Mouse (Mus musculus) forebrain, embryonic 14.5 days (tissue): ENCODE data around the gene Tmem254a. TPM values are rescaled to one million over a fixed set of nuclear protein-coding genes. Genes with fewer than 3 reads are reported as not detected.
A peak's percentile ranks its signal among the peaks of the same experiment; 100 is the strongest.
"Not testable (repeated sequence)": the region's sequence is repeated elsewhere in the genome, so short reads cannot be mapped to it uniquely, and the experiment has no call there.

ENCODE experiments used
- ATAC-seq: fragments of 200-750 bp; cut with Nextera tagmentation; 2 replicates; pipeline ENCODE4 v1.8.0; 2017; ENCODE audit warnings: mild to moderate bottlenecking, moderate library complexity
- DNase-seq: peaks from one replicate; pipeline ENCODE4 v3.0.0-alpha.2; 2015; ENCODE audit warnings: low spot score
- H3K27ac ChIP-seq: fragments of 300-500 bp; sonication (generic); 2 replicates; pipeline ENCODE4 v1.5.1; 2014; ENCODE audit warnings: low read depth, mild to moderate bottlenecking, control low read depth, low read length, moderate library complexity
- H3K27me3 ChIP-seq: fragments of 300-500 bp; sonication (generic); replicated peaks from 2 replicates; pipeline ENCODE4 v1.6.1; 2014; ENCODE audit warnings: low read length, control low read depth, mixed read lengths; ENCODE audit not compliant: control insufficient read depth, insufficient read depth
- H3K36me3 ChIP-seq: fragments of 300-500 bp; sonication (generic); 2 replicates; pipeline ENCODE4 v1.6.1; 2014; ENCODE audit warnings: low read length, control low read depth; ENCODE audit not compliant: control insufficient read depth, insufficient read depth
- H3K4me1 ChIP-seq: fragments of 300-500 bp; sonication (generic); 2 replicates; pipeline ENCODE4 v1.6.1; 2014; ENCODE audit warnings: antibody characterized with exemption, low read length, control low read depth; ENCODE audit not compliant: control insufficient read depth, insufficient read depth
- H3K4me2 ChIP-seq: fragments of 300-500 bp; sonication (generic); 2 replicates; pipeline ENCODE4 v1.6.1; 2014; ENCODE audit warnings: mild to moderate bottlenecking, control low read depth, low read length
- H3K4me3 ChIP-seq: fragments of 300-500 bp; sonication (generic); 2 replicates; pipeline ENCODE4 v1.5.1; 2014; ENCODE audit warnings: low read depth, low read length, control low read depth
- H3K9ac ChIP-seq: fragments of 300-500 bp; sonication (generic); 2 replicates; pipeline ENCODE4 v1.6.1; 2014; ENCODE audit warnings: mild to moderate bottlenecking, low read length, control low read depth, moderate library complexity
- H3K9me3 ChIP-seq: fragments of 300-500 bp; sonication (generic); replicated peaks from 2 replicates; pipeline ENCODE4 v1.6.1; 2016; ENCODE audit warnings: low read length, control low read depth, mixed read lengths; ENCODE audit not compliant: control insufficient read depth
- WGBS: fragments of 180-500 bp; shearing (Covaris S2); extraction: QIAGEN DNeasy Blood & Tissue Kit; methylation state at CpG from one replicate; pipeline ENCODE4 v1.1.7; 2014; 5-methylcytosine and 5-hydroxymethylcytosine counted together
- polyA plus RNA-seq: library from polyadenylated mRNA; unstranded; fragments of >200 nt; fragmentation: Nextera tagmentation; extraction: Ambion mirVana; gene quantifications from 2 replicates; pipeline ENCODE4 v1.2.1, GENCODE M21; 2014

Tmem254a gene
- 3.7 and 4.4 TPM in 2 replicates for polyA plus RNA-seq

- H3K4me1 ChIP-seq, H3K36me3 ChIP-seq, H3K9ac ChIP-seq, H3K27me3 ChIP-seq, H3K4me3 ChIP-seq, DNase-seq, H3K27ac ChIP-seq, H3K4me2 ChIP-seq, H3K9me3 ChIP-seq: not testable (repeated sequence)
- no CpG with 5 or more reads among the region's 10 CpGs for WGBS
- peak; percentile 88 for ATAC-seq
Observed at GRCm38 (mm10) chr14:25927562-25927881, at the start of gene Tmem254a. Tmem254a (minus strand) TSS chr14:25927672.

GRCm38 (mm10) chr14:25957861-25958260, 30.4 kb upstream of the Tmem254a start:
- not testable (repeated sequence) for DNase-seq, H3K27me3 ChIP-seq, H3K4me1 ChIP-seq, H3K36me3 ChIP-seq, ATAC-seq, H3K27ac ChIP-seq, H3K9me3 ChIP-seq, H3K4me3 ChIP-seq, H3K4me2 ChIP-seq, H3K9ac ChIP-seq
- no CpG with 5 or more reads among the region's 3 CpGs for whole genome bisulfite sequencing

- not testable (repeated sequence) for H3K27ac ChIP-seq, ATAC-seq, DNase-seq, H3K27me3 ChIP-seq, H3K9ac ChIP-seq, H3K4me1 ChIP-seq, H3K9me3 ChIP-seq, H3K4me3 ChIP-seq, H3K4me2 ChIP-seq, H3K36me3 ChIP-seq
- no CpG with 5 or more reads among the region's 8 CpGs for WGBS
Observed at GRCm38 (mm10) chr14:25938004-25938403, 10.5 kb upstream of the Tmem254a start, which contains the start of gene Cphx1. Cphx1 (plus strand) TSS chr14:25938304.

- H3K27ac ChIP-seq, ATAC-seq, H3K36me3 ChIP-seq, H3K4me2 ChIP-seq, H3K9ac ChIP-seq, DNase-seq, H3K4me1 ChIP-seq, H3K9me3 ChIP-seq, H3K4me3 ChIP-seq, H3K27me3 ChIP-seq: not testable (repeated sequence)
- WGBS: no CpG with 5 or more reads among the region's 5 CpGs
Observed at GRCm38 (mm10) chr14:25936867-25937630, 9.6 kb upstream of the Tmem254a start.

- not testable (repeated sequence) for H3K4me3 ChIP-seq, DNase-seq, H3K9ac ChIP-seq, H3K9me3 ChIP-seq, H3K4me1 ChIP-seq, H3K36me3 ChIP-seq, H3K27ac ChIP-seq, H3K4me2 ChIP-seq, H3K27me3 ChIP-seq
- no CpG with 5 or more reads among the region's 44 CpGs for WGBS
- ATAC-seq: peak; percentile 94
Observed at GRCm38 (mm10) chr14:25926814-25927561, 484 bp downstream of the Tmem254a start.

GRCm38 (mm10) chr14:25918427-25919170, 8.9 kb downstream of the Tmem254a start:
- not testable (repeated sequence) for H3K27me3 ChIP-seq, H3K27ac ChIP-seq, DNase-seq, H3K36me3 ChIP-seq, ATAC-seq, H3K4me3 ChIP-seq, H3K4me2 ChIP-seq, H3K9ac ChIP-seq, H3K4me1 ChIP-seq, H3K9me3 ChIP-seq
- no CpG with 5 or more reads among the region's 5 CpGs for WGBS

- H3K9me3 ChIP-seq, ATAC-seq, DNase-seq, H3K4me2 ChIP-seq, H3K27me3 ChIP-seq, H3K27ac ChIP-seq, H3K36me3 ChIP-seq, H3K4me1 ChIP-seq, H3K4me3 ChIP-seq, H3K9ac ChIP-seq: not testable (repeated sequence)
- WGBS: no CpG with 5 or more reads among the region's 8 CpGs
Observed at GRCm38 (mm10) chr14:25908976-25909375, 18.5 kb downstream of the Tmem254a start.

- H3K27ac ChIP-seq, H3K27me3 ChIP-seq, H3K4me2 ChIP-seq, DNase-seq, H3K9ac ChIP-seq, ATAC-seq, H3K36me3 ChIP-seq, H3K9me3 ChIP-seq, H3K4me3 ChIP-seq, H3K4me1 ChIP-seq: not testable (repeated sequence)
- WGBS: no CpG with 5 or more reads among the region's 9 CpGs
Observed at GRCm38 (mm10) chr14:25907272-25907671, 20.2 kb downstream of the Tmem254a start.
